Mouse (Mus musculus): ENCODE results near the gene Dennd4a.

Dennd4a gene

DNA sequence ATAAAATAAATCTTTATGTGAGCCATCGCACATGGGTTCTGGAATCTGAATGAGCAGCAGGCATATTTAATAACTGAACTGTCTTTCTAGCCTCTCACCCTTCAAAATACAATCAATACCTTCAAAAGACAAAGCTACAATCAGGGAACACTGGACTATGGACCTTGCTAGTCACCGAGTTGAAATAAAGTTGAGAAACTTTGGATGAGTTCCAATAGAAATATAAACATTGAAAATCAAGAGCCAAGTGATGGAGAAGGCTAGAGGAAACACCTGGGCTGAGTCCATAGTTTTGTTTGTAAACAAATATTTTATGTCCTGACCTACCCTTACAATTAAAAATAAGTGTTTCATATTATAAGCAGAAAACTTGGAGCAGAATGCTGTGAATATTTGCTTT lies 102.8 kb downstream of the Dennd4a start:
- no peak for DNase-seq (ENCODE audit: low spot score)

- DNase-seq (ENCODE audit: low spot score): peak; percentile 12
Observed at GRCm38 (mm10) chr9:64914629-64915028, 103.5 kb downstream of the Dennd4a start.

- DNase-seq (ENCODE audit: low spot score): peak; percentile 6
Observed at GRCm38 (mm10) chr9:64918560-64918959, 107.4 kb downstream of the Dennd4a start.

GRCm38 (mm10) chr9:64925771-64926170 lies 114.6 kb downstream of the Dennd4a start:
- DNase-seq (ENCODE audit: low spot score): no peak

GRCm38 (mm10) chr9:64926201-64926991 lies 115.3 kb downstream of the Dennd4a start:
- DNase-seq (ENCODE audit: low spot score): no peak

DNA sequence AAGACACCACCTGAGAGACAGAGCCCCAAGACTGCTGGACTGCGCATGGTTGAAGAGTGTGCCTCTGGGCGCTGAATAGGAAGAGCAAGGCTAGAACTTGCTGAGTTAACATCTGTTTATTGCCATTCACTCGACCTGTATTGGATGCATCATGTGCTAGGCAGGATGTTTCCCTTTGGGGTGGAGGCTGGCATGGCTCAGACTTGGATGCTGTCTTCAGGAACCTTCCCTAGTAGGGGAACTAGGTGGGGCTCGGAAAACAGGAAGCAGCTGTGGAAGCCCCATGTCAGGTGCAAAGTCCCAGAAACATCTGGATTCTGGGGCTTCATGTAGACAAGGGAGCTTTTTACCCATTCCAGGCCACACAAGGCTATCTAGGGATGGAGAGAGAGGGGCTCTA lies 119.1 kb downstream of the Dennd4a start:
- DNase-seq (ENCODE audit: low spot score): no peak

GRCm38 (mm10) chr9:64931751-64932610 lies 120.8 kb downstream of the Dennd4a start:
- DNase-seq (ENCODE audit: low spot score): no peak

DNA sequence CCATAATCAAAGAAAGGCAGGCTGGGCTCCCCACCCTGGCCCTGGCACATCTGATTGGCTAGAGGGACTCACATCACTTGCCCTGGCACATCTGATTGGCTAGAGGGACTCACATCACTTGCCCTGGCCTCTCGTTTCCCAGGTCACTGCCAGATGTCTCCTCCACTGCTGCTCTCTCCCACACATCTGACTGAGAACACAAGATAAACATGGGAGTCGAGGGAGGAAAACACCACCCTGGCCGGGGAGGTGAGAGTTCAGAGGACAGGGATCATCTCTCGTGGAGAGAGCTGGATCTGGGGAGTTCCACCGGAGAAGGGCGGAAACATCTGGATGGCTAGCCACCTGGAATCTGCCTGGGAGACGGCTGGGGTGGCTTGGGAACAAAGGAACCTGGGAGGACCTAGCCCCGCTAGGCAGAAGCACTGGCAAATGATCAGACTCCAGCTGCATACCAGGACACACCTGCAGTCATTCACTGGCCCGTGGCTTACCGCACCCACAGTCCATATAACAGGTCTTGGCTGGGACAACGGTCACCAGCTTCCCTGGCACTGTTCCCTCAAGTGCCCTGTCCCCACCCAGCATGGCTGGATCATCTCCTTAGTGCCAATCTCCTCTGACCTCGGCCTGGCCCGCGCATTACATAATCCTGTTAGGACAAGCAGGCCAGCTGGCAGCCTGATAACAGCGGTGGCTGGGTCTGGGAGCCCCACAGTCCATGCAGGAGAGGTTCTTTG lies 123.0 kb downstream of the Dennd4a start:
- DNase-seq (ENCODE audit: low spot score): peak; percentile 59

GRCm38 (mm10) chr9:64936508-64936907 lies 125.4 kb downstream of the Dennd4a start:
- peak; percentile 53 for DNase-seq (ENCODE audit: low spot score)

DNA sequence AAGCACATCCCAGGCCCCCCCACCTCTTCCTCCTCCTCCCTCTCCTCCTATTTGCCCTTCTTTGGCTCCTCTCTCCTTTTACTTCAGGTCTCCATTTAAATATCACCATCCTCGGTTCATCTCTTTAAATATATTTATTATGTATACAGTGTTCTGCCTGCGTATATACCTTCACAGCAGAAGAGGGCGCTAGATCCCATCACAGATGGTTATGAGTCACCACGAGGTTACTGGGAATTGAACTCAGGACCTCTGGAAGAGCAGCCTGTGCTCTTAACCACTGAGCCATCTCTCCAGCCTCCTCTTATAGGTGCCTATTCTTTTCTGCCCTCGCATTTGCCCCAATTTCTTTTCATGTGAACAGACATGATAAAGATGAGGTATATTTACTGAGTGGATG lies 126.4 kb downstream of the Dennd4a start:
- no peak for DNase-seq (ENCODE audit: low spot score)

GRCm38 (mm10) chr9:64938535-64938934 lies 127.4 kb downstream of the Dennd4a start:
- no peak for DNase-seq (ENCODE audit: low spot score)

DNA sequence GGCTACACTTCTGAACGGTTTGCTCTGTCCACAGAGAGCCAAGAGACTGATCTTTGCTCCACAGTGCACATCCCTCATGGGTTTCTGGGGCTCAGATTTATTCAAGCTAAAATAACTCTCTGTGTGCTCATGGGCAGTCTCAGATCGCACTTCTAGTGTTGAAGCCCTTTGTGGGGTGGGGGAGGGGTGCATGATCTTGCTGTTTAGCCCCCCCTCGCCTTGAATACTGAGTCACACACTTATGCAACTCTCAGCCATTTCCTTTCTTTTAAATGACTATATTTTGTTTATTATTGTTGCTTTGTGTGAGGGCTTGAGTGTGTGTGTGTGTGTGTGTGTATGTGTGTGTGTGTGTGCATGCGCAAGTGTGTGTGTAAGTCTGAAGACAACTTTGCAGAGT lies 128.1 kb downstream of the Dennd4a start:
- no peak for DNase-seq (ENCODE audit: low spot score)

GRCm38 (mm10) chr9:64939790-64940189 lies 128.7 kb downstream of the Dennd4a start:
- no peak for DNase-seq (ENCODE audit: low spot score)

GRCm38 (mm10) chr9:64940731-64941346 lies 129.7 kb downstream of the Dennd4a start:
- DNase-seq (ENCODE audit: low spot score): no peak

- no peak for DNase-seq (ENCODE audit: low spot score)
Observed at GRCm38 (mm10) chr9:64941650-64942049, 130.5 kb downstream of the Dennd4a start.

- no peak for DNase-seq (ENCODE audit: low spot score)
Observed at GRCm38 (mm10) chr9:64943997-64944396, 132.9 kb downstream of the Dennd4a start.

DNA sequence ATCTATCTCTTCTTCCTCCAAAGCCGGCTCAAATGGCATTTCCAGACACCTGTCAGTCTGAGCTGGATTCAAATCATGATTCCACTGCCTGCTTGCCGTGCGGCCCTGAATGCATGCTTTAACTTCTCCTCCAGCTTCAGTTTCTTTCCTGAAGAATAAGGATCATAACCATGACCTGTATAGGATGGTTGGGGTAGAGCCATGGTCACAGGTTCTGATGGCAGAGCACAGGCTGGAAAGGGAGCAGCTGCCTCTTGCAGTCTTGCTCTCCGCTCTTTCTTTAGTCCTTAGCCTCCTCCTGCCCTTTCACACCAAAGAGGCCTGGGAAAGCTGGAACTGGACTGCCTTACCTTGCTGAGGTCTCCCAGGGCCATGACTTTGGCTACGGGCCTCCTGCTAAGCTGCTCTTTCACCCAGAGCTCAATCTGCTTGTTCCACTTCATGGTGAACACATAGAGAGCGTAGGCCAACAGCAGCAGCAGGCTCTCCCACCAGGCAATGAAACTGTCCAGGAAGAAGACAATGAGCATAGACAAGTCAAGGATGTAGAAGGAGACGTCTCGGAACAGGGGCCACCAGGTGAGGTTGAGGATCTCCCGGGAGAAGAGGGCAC lies 136.4 kb downstream of the Dennd4a start:
- no peak for DNase-seq (ENCODE audit: low spot score)

DNA sequence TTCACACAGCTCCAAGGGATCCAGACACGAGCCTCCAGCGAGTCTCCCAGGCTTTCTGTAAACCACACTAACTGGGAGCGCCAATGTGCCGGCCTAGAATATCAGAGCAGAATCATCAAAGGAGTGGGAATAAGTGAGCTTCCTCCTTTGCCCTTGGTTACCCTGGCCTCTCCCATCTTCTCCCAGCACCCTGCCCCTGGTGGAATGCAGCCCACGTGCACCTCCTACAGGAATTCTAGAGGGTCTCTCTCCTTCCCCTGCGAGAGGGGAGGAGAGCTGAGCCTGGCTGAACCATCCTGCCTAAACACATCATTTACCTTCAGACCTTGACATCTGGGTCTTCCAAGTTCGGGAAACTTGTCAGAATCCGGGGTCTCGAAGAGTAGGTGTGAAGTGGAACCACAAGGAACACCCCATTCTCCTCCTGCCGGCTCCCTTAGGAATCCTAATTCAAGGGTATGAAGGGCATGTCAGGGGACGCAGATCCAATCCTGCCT lies 140.1 kb downstream of the Dennd4a start, which contains the start of gene Slc24a1:
Slc24a1 (minus strand) TSS at position 447 of the 497 bp plus-strand sequence.
- DNase-seq (ENCODE audit: low spot score): no peak

- DNase-seq (ENCODE audit: low spot score): no peak
Observed at GRCm38 (mm10) chr9:64952055-64952454, 140.9 kb downstream of the Dennd4a start.

GRCm38 (mm10) chr9:64953190-64953589 lies 142.1 kb downstream of the Dennd4a start:
- no peak for DNase-seq (ENCODE audit: low spot score)

GRCm38 (mm10) chr9:64956337-64956736 lies 145.2 kb downstream of the Dennd4a start:
- DNase-seq (ENCODE audit: low spot score): no peak

All from lung, postnatal 25 days (tissue).